Mouse (Mus musculus): ENCODE measurements around the gene Mta3. TPM values are rescaled to one million over a fixed set of nuclear protein-coding genes. Genes with fewer than 3 reads are reported as not detected.
"Not testable (repeated sequence)": the region's sequence is repeated elsewhere in the genome, so short reads cannot be mapped to it uniquely, and the experiment has no call there.

The Mta3 gene
- polyA plus RNA-seq, 1 experiment from 2014 or later: 38.2 TPM

- 48% methylated on average over 3 of the region's 3 CpGs for WGBS
- Histone ChIP-seq H3K9ac (replicated peaks; ENCODE audit: low read depth, low read length) (no peak overlapping the region), H3K4me1 (replicated peaks; ENCODE audit: control insufficient read depth, insufficient read depth, low read length) (peaks cover 6% of the 10 kb centered on the region), H3K27ac (ENCODE audit: low read length) (no peak overlapping the region), H3K27me3 (replicated peaks; ENCODE audit: control insufficient read depth, insufficient read depth, low read length) (no peaks in the 10 kb centered on the region), H3K4me3 (replicated peaks; ENCODE audit: low read length) (no peak overlapping the region), H3K36me3 (ENCODE audit: control insufficient read depth, insufficient read depth) (no peaks in the 10 kb centered on the region), H3K9me3 (ENCODE audit: control insufficient read depth, low read length) (no peaks in the 10 kb centered on the region), H3K4me2 (ENCODE audit: low read length) (no peak overlapping the region)
- ATAC-seq: no peak
These were observed 147.9 kb downstream of the Mta3 start for GRCm38 (mm10) chr17:83853831-83854230.

GRCm38 (mm10) chr17:83854284-83854918, 148.4 kb downstream of the Mta3 start:
- Histone ChIP-seq H3K9me3 (ENCODE audit: control insufficient read depth, low read length) (no peaks in the 10 kb centered on the region), H3K4me1 (replicated peaks; ENCODE audit: control insufficient read depth, insufficient read depth, low read length) (peaks cover under 1% of the 10 kb centered on the region), H3K9ac (replicated peaks; ENCODE audit: low read depth, low read length) (no peak overlapping the region), H3K4me3 (replicated peaks; ENCODE audit: low read length) (no peak overlapping the region), H3K27ac (ENCODE audit: low read length) (no peak overlapping the region), H3K27me3 (replicated peaks; ENCODE audit: control insufficient read depth, insufficient read depth, low read length) (no peaks in the 10 kb centered on the region), H3K36me3 (ENCODE audit: control insufficient read depth, insufficient read depth) (no peaks in the 10 kb centered on the region), H3K4me2 (ENCODE audit: low read length) (no peak overlapping the region)
- 49% methylated on average over 12 of the region's 12 CpGs for WGBS
- no peak for ATAC-seq

GRCm38 (mm10) chr17:83858413-83858812, 152.4 kb downstream of the Mta3 start:
- no peaks in the 10 kb centered on the region for H3K27me3 ChIP-seq (replicated peaks; ENCODE audit: control insufficient read depth, insufficient read depth, low read length)
- whole genome bisulfite sequencing: 87% methylated on average over 7 of the region's 7 CpGs

GRCm38 (mm10) chr17:83859639-83860038, 153.7 kb downstream of the Mta3 start:
- Histone ChIP-seq H3K27me3 (replicated peaks; ENCODE audit: control insufficient read depth, insufficient read depth, low read length) (no peaks in the 10 kb centered on the region), H3K9ac (replicated peaks; ENCODE audit: low read depth, low read length) (no peak overlapping the region), H3K4me2 (ENCODE audit: low read length) (no peak overlapping the region), H3K27ac (ENCODE audit: low read length) (no peak overlapping the region), H3K9me3 (ENCODE audit: control insufficient read depth, low read length) (no peaks in the 10 kb centered on the region), H3K4me3 (replicated peaks; ENCODE audit: low read length) (no peak overlapping the region), H3K4me1 (replicated peaks; ENCODE audit: control insufficient read depth, insufficient read depth, low read length) (peaks cover 3% of the 10 kb centered on the region), H3K36me3 (ENCODE audit: control insufficient read depth, insufficient read depth) (no peaks in the 10 kb centered on the region)
- no peak for ATAC-seq
- 72% methylated on average over 4 of the region's 4 CpGs for WGBS

More at GRCm38 (mm10) chr17:83858413-83858812, 152.4 kb downstream of the Mta3 start:
- Histone ChIP-seq H3K36me3 (ENCODE audit: control insufficient read depth, insufficient read depth) (no peaks in the 10 kb centered on the region), H3K27ac (ENCODE audit: low read length) (no peak overlapping the region), H3K4me1 (replicated peaks; ENCODE audit: control insufficient read depth, insufficient read depth, low read length) (peaks cover 3% of the 10 kb centered on the region), H3K4me3 (replicated peaks; ENCODE audit: low read length) (no peak overlapping the region), H3K9ac (replicated peaks; ENCODE audit: low read depth, low read length) (no peak overlapping the region), H3K9me3 (ENCODE audit: control insufficient read depth, low read length) (no peaks in the 10 kb centered on the region), H3K4me2 (ENCODE audit: low read length) (no peak overlapping the region)
- no peak for ATAC-seq

- no peak overlapping the region for H3K4me3 ChIP-seq (replicated peaks; ENCODE audit: low read length)
- no peak for ATAC-seq
- no peaks in the 10 kb centered on the region for H3K36me3 ChIP-seq (ENCODE audit: control insufficient read depth, insufficient read depth)
- no peak overlapping the region for H3K27ac ChIP-seq (ENCODE audit: low read length)
- H3K27me3 ChIP-seq (replicated peaks; ENCODE audit: control insufficient read depth, insufficient read depth, low read length): no peaks in the 10 kb centered on the region
- no peak overlapping the region for H3K4me2 ChIP-seq (ENCODE audit: low read length)
- peaks cover 3% of the 10 kb centered on the region for H3K4me1 ChIP-seq (replicated peaks; ENCODE audit: control insufficient read depth, insufficient read depth, low read length)
- no peaks in the 10 kb centered on the region for H3K9me3 ChIP-seq (ENCODE audit: control insufficient read depth, low read length)
- WGBS: 87% methylated on average over 7 of the region's 7 CpGs
- no peak overlapping the region for H3K9ac ChIP-seq (replicated peaks; ENCODE audit: low read depth, low read length)
These were observed 154.3 kb downstream of the Mta3 start for GRCm38 (mm10) chr17:83860224-83860623.

GRCm38 (mm10) chr17:83860968-83861367, 155.0 kb downstream of the Mta3 start:
- H3K27ac ChIP-seq (ENCODE audit: low read length): peak overlapping the region; percentile 72; the same call in 1 of the 2 replicates

GRCm38 (mm10) chr17:83861444-83862133, 155.6 kb downstream of the Mta3 start:
- Histone ChIP-seq H3K36me3 (ENCODE audit: control insufficient read depth, insufficient read depth) (no peaks in the 10 kb centered on the region), H3K9me3 (ENCODE audit: control insufficient read depth, low read length) (no peaks in the 10 kb centered on the region), H3K4me3 (replicated peaks; ENCODE audit: low read length) (peak overlapping the region; percentile 80), H3K9ac (replicated peaks; ENCODE audit: low read depth, low read length) (peak overlapping the region; percentile 72), H3K4me1 (replicated peaks; ENCODE audit: control insufficient read depth, insufficient read depth, low read length) (peaks cover 3% of the 10 kb centered on the region), H3K27ac (ENCODE audit: low read length) (peak overlapping the region; percentile 72), H3K4me2 (ENCODE audit: low read length) (peak overlapping the region; percentile 85), H3K27me3 (replicated peaks; ENCODE audit: control insufficient read depth, insufficient read depth, low read length) (no peaks in the 10 kb centered on the region)
- under 1% methylated on average over 59 of the region's 62 CpGs for WGBS
- peak; percentile 94 for ATAC-seq

More at GRCm38 (mm10) chr17:83860968-83861367, 155.0 kb downstream of the Mta3 start:
- WGBS: 61% methylated on average over 8 of the region's 8 CpGs
- ATAC-seq; H3K36me3 ChIP-seq (ENCODE audit: control insufficient read depth, insufficient read depth); H3K27me3 ChIP-seq (replicated peaks; ENCODE audit: control insufficient read depth, insufficient read depth, low read length); H3K9ac ChIP-seq (replicated peaks; ENCODE audit: low read depth, low read length); H3K9me3 ChIP-seq (ENCODE audit: control insufficient read depth, low read length); H3K4me1 ChIP-seq (replicated peaks; ENCODE audit: control insufficient read depth, insufficient read depth, low read length): not testable (repeated sequence)
- Histone ChIP-seq H3K4me2 (ENCODE audit: low read length) (peak overlapping the region; percentile 85), H3K4me3 (replicated peaks; ENCODE audit: low read length) (peak overlapping the region; percentile 80)

- H3K4me2 ChIP-seq (ENCODE audit: low read length): peak overlapping the region; percentile 85
- H3K27me3 ChIP-seq (replicated peaks; ENCODE audit: control insufficient read depth, insufficient read depth, low read length): no peaks in the 10 kb centered on the region
- WGBS: under 1% methylated on average over 25 of the region's 27 CpGs
- H3K36me3 ChIP-seq (ENCODE audit: control insufficient read depth, insufficient read depth): no peaks in the 10 kb centered on the region
- peak; percentile 74 for ATAC-seq
- H3K27ac ChIP-seq (ENCODE audit: low read length): peak overlapping the region; percentile 72
- H3K4me1 ChIP-seq (replicated peaks; ENCODE audit: control insufficient read depth, insufficient read depth, low read length): peaks cover 3% of the 10 kb centered on the region
- no peaks in the 10 kb centered on the region for H3K9me3 ChIP-seq (ENCODE audit: control insufficient read depth, low read length)
- peak overlapping the region; percentile 65 for H3K9ac ChIP-seq (replicated peaks; ENCODE audit: low read depth, low read length)
- peak overlapping the region; percentile 80 for H3K4me3 ChIP-seq (replicated peaks; ENCODE audit: low read length)
These were observed 156.3 kb downstream of the Mta3 start for GRCm38 (mm10) chr17:83862134-83862881.

GRCm38 (mm10) chr17:83865366-83865765, 159.4 kb downstream of the Mta3 start:
- 75% methylated on average over 7 of the region's 7 CpGs for WGBS
- no peak overlapping the region for H3K9ac ChIP-seq (replicated peaks; ENCODE audit: low read depth, low read length)
- no peaks in the 10 kb centered on the region for H3K36me3 ChIP-seq (ENCODE audit: control insufficient read depth, insufficient read depth)
- no peaks in the 10 kb centered on the region for H3K9me3 ChIP-seq (ENCODE audit: control insufficient read depth, low read length)
- no peak overlapping the region for H3K4me3 ChIP-seq (replicated peaks; ENCODE audit: low read length)
- no peak for ATAC-seq
- H3K4me2 ChIP-seq (ENCODE audit: low read length): no peak overlapping the region
- peaks cover 3% of the 10 kb centered on the region for H3K4me1 ChIP-seq (replicated peaks; ENCODE audit: control insufficient read depth, insufficient read depth, low read length)
- H3K27ac ChIP-seq (ENCODE audit: low read length): no peak overlapping the region
- H3K27me3 ChIP-seq (replicated peaks; ENCODE audit: control insufficient read depth, insufficient read depth, low read length): no peaks in the 10 kb centered on the region
